8 mouse cellular contexts compared by ENCODE assay signal in the genomic region with DNA sequence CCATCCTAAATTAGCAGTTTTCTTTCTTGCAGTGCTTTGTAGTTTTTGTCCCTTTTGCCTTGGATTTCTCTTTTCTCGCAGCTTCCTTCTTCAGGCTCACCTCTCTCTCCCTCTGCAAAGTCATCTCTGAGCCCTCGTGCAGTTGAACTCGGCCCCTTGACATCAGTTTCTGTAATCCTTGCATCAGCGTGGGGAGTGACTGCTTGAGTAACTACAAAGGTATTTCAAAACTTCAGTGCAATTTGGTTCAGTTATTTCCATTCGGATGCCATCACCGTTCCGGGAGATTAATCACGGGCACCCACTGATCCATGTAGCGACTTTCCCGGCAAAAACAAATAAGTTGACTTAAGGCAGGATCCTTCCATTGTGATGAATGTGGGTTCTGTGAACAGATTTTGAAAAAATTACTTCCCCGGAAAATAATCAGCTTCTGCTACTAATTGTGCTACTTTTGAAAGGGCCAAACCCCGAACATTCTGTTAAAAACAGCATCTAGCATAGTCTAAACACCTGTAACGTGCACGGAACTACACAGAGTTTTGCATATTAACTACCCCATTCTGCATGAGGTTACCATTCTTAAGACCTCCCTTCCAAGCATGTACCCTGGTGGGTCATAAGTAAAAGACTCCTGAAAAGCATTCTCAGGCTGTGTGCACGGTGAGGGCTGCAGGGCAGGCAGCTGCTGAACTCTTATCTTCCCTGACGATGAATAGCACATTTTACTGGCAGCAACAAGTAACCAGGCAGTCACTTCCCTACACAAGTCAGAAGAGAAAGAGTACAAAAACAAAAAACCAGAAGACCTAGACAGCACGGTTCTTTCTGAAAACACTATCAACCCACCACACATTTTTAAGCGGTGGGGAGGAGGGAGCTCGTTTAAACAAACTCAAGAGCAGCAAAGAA. TPM values are rescaled to one million over a fixed set of nuclear protein-coding genes. Genes with fewer than 3 reads are reported as not detected.
DNase-seq lines count a peak whose midpoint lies in the region; ATAC-seq and TF ChIP-seq lines count a peak whose summit lies in the region.

No protein-coding gene starts in this region.

- WGBS in intestine, postnatal 0 days = 16% methylated on average over 19 of the region's 19 CpGs
- WGBS in lung, adult 2 months = 29% methylated on average over 19 of the region's 19 CpGs
- WGBS in olfactory bulb, adult 2 months = 17% methylated on average over 19 of the region's 19 CpGs

- H3K4me3 ChIP-seq in erythroblast, embryonic 14.5 days (replicated peaks) = peak overlapping the region; percentile 90
- peak overlapping the region; percentile 81 for H3K4me3 ChIP-seq in intestine, postnatal 0 days (ENCODE audit: low read depth, low read length)
- peak overlapping the region; percentile 67 for H3K4me3 ChIP-seq in lung, adult 2 months (replicated peaks; ENCODE audit: extremely low read depth, low read depth, low read length)
- H3K4me3 ChIP-seq in olfactory bulb, adult 2 months (ENCODE audit: insufficient read depth, low read depth, low read length) = peak overlapping the region; percentile 10

- DNase-seq in thymus, postnatal 4 days = peak; percentile 28
- no peak for DNase-seq in thymus, postnatal 10 days (ENCODE audit: low spot score in 2 of 2)
- DNase-seq in lung, adult 2 months = no peak
- DNase-seq in gastrocnemius, adult 18-20 months (ENCODE audit: low spot score) = no peak
- no peak for DNase-seq in thymus, postnatal 36 days

- H3K4me1 ChIP-seq in erythroblast, embryonic 14.5 days (ENCODE audit: control insufficient read depth) = peaks cover 40% of the 10 kb centered on the region
- no peaks in the 10 kb centered on the region for H3K4me1 ChIP-seq in intestine, postnatal 0 days (replicated peaks; ENCODE audit: control insufficient read depth, insufficient read depth, low read length)
- H3K4me1 ChIP-seq in lung, adult 2 months (ENCODE audit: control insufficient read depth, insufficient read depth, low read length) = peaks cover 5% of the 10 kb centered on the region
- H3K4me1 ChIP-seq in olfactory bulb, adult 2 months (ENCODE audit: control insufficient read depth, insufficient read depth, low read length) = peaks cover 2% of the 10 kb centered on the region

- peak overlapping the region; percentile 97 for H3K27ac ChIP-seq in intestine, postnatal 0 days (ENCODE audit: low read depth, low read length)
- H3K27ac ChIP-seq in olfactory bulb, adult 2 months (ENCODE audit: insufficient read depth, low read depth, low read length) = no peak overlapping the region

- H3K9me3 ChIP-seq in erythroblast, embryonic 14.5 days (ENCODE audit: control insufficient read depth, low read length) = no peaks in the 10 kb centered on the region
- no peaks in the 10 kb centered on the region for H3K9me3 ChIP-seq in intestine, postnatal 0 days (ENCODE audit: control insufficient read depth)

- H3K9ac ChIP-seq in intestine, postnatal 0 days (ENCODE audit: low read depth, low read length) = peak overlapping the region; percentile 92

- peaks cover 47% of the 10 kb centered on the region for H3K36me3 ChIP-seq in erythroblast, embryonic 14.5 days (ENCODE audit: control insufficient read depth)
- no peaks in the 10 kb centered on the region; the same call in 1 of the 2 replicates for H3K36me3 ChIP-seq in intestine, postnatal 0 days (ENCODE audit: control insufficient read depth, insufficient read depth)

- ATAC-seq in intestine, postnatal 0 days = no peak

- no peak for TF ChIP-seq CTCF in intestine, postnatal 0 days (IDR thresholded peaks at IDR 0.05; ENCODE audit: low read depth)
- no peak for TF ChIP-seq CTCF in lung, adult 2 months (IDR thresholded peaks at IDR 0.05; ENCODE audit: insufficient read depth, low read length)
- TF ChIP-seq CTCF in olfactory bulb, adult 2 months (IDR thresholded peaks at IDR 0.05; ENCODE audit: insufficient read depth, low read depth, low read length) = no peak

- H3K4me2 ChIP-seq in intestine, postnatal 0 days (replicated peaks; ENCODE audit: low read depth) = peak overlapping the region; percentile 74

- H3K27me3 ChIP-seq in erythroblast, embryonic 14.5 days (ENCODE audit: control insufficient read depth) = no peaks in the 10 kb centered on the region
- H3K27me3 ChIP-seq in intestine, postnatal 0 days (replicated peaks; ENCODE audit: control insufficient read depth, insufficient read depth, low read length) = no peaks in the 10 kb centered on the region

- TF ChIP-seq POLR2A in lung, adult 2 months (IDR thresholded peaks at IDR 0.05; ENCODE audit: borderline replicate concordance, extremely low read depth, low read depth, low read length) = no peak
- TF ChIP-seq POLR2A in olfactory bulb, adult 2 months (IDR thresholded peaks at IDR 0.05; ENCODE audit: insufficient read depth, low read depth, low read length) = no peak

RNA-seq across cellular contexts. Expression of gene Gadd45a, which starts 1.6 kb away (rescaled TPM):
- 123 and 147 TPM in 2 replicates for polyA plus RNA-seq in erythroblast, embryonic 14.5 days (2012)
- polyA plus RNA-seq in intestine, postnatal 0 days (2015; fragmentation: Nextera tagmentation; extraction: Ambion mirVana) = 68.1 and 74.0 TPM in 2 replicates
- polyA plus RNA-seq in lung, adult 2 months (2012; rRNA removed) = 31.0 and 32.7 TPM in 2 replicates
- not detected in 2 replicates for polyA plus RNA-seq in olfactory bulb, adult 2 months (2012; ENCODE audit: insufficient read depth, insufficient read length, low replicate concordance, missing spikeins)
- total RNA-seq in gastrocnemius, adult 18-20 months (2021) = 10 to 100 TPM; 25.4 to 43.2 TPM

Comparison
In these comparisons a context has a peak if more than half of its experiments do, and no peak if none do; other contexts are left out.
1. H3K4me3 ChIP-seq: peak in every context shown above with its lines; median percentile 90 in erythroblast, embryonic 14.5 days; 81 in intestine, postnatal 0 days; 67 in lung, adult 2 months; 10 in olfactory bulb, adult 2 months.
2. RNA of gene Gadd45a, which starts 1.6 kb away (polyA plus RNA-seq): 123 to 147 TPM in erythroblast, embryonic 14.5 days, 68.1 to 74.0 TPM in intestine, postnatal 0 days and 31.0 to 32.7 TPM in lung, adult 2 months; not detected in olfactory bulb, adult 2 months; every median in the first group is over 10 times any median in the second.